Mouse (Mus musculus) activated CD4-positive, CD25-positive, alpha-beta regulatory T cell, adult 4 months (primary cell): Measurements from ENCODE around the gene AI481877. TPM values are rescaled to one million over a fixed set of nuclear protein-coding genes. Genes with fewer than 3 reads are reported as not detected.
"Not testable (repeated sequence)": the region's sequence is repeated elsewhere in the genome, so short reads cannot be mapped to it uniquely, and the experiment has no call there.

Experiments
- ATAC-seq: one replicate; pipeline ENCODE4 v1.8.0; 2017
- polyA plus RNA-seq, 2 experiments: library from polyadenylated mRNA; unstranded; fragments of 100-300 nt; shearing (Covaris generic); gene quantifications; one replicate each; pipeline ENCODE4 v1.2.1; 2017

AI481877 gene
- polyA plus RNA-seq = not detected

DNA sequence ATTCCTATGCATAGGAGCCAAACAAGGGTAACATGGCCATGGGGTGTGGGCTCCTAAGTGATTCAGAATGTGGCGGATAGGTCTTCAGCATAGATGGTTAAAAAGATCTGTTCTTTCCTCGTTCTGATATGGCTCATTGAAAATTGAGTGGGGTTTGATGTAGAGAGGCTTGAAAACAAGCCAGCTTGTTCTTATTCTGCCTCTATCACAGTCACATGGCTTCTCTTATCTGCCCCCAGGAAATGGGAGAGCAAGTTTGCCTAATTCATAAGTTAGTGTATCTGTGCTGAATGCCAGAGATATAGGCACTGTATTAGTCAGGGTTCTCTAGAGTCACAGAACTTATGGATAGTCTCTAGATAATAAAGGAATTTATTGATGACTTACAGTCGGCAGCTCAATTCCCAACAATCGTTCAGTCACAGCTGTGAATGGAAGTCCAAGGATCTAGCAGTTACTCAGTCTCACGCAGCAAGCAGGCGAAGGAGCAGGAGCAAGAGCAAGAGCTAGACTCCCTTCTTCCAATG, at the start of gene AI481877:
TSS of gene AI481877 (minus strand) at position 477 of the 527 bp plus-strand sequence.
- not testable (repeated sequence) for ATAC-seq

DNA sequence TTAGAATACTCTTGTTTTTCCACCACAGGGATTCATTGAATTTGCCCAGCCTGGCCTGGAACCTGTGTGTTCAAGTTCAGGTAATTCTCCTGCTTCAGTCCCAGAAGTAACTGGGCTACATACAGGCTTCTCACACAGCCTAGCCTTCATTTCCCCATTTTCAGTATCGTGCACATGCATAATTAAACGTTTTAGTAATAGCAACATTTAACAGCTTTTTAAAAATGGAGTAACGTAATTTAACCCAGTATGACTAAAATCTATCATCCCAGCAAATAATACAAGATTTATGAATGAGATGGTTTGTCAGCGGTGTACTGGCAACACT, 49.7 kb upstream of the AI481877 start:
- no peak for ATAC-seq

DNA sequence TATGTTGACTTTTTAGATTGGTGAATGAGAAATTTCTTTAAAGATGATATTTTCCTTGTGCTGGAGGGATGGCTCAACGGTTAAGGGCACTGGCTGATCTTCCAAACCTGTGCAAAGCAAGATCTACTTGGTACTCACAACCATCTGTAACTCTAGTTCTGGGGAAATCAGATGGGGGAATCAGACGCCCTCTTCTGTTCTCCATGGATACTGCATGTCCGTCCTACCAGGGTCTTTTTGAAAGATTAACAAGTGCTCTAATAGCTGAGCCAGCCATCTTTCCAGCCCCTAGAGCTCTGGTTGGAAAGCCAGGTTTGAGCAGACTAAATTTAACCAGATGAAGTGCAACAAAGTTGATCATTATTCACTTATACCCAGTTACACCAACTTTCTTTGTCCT, 48.5 kb upstream of the AI481877 start:
- ATAC-seq = no peak

DNA sequence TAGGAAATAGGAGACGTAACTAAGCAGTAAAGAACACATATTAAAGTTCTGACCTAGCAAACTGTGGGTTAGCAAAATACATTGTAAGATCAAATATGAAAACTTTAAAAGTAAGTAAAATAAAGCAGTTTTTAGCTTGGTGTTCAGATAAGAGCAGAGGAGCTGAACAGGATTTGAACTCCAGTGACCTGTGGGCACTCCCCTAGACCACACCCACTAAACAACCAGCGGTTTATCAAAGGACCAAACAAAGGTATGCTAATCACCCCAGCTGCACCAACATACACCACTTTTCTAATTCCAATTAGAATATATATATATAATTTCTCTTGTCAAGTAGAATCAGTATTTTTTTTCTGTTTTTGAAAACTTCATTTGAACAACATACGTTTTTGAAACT, 46.9 kb upstream of the AI481877 start:
- ATAC-seq = no peak

DNA sequence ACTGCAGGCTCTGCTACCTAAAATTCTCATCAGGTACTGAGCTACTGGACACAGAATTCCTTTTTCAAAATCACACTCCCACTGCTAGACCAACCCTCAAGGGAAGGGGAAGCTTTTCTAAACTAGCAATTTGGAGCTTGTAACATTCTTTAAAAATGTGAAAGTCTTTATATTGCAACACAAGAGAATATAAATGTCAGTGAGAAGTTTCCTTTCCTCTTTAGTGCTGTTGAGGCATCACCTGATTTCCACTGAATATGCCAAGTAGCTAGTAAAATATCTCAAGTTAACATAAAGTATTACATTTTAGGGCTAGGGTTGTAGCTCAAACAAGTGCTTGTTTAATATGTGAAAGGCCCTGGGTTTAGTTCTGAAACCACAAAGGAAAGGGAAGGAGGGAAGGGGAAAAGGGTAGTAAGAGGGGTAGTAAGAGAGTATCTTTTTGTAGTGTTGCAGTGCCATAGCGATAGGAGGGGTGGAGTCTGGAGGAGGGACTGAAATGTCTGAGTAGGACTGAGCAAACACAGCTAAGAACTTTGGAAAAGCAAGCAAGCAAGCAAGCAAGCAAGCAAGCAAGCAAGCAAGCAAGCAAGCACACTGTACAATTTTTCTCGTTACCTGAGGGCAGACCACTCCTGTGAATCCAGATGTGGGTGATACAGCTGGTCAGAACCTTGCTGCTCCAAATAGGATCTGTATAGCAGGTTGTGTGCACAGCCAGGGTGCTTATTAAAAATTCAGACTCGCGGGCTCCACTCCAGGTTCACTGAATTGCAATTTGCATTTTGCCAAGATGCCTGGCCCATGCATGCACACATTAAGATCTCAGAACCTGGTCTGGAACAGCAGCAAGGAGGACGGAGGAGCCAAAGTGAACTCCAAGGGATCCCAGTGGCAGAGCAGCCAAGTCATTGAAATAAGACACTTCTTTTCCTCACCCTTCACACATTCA, 42.8 kb upstream of the AI481877 start:
- no peak for ATAC-seq

DNA sequence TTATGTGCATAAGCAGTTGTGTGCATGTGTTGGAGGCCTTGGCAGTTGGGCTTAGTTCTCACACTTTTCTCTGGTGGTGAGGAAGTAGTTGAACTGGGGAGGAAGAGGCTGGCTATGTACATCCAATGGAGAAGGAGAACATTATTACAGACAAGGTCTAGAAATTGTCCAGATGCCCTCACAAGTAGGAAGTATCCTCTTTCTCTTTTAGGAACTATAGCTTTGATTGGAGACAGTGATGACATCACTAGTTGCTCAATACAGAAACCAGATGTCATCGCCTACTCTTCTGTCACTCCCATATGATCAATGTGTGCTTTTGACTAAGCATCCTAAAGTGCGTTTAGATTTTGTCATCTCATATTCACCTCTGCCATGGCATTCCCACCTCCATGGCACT, 38.8 kb upstream of the AI481877 start:
- no peak for ATAC-seq

DNA sequence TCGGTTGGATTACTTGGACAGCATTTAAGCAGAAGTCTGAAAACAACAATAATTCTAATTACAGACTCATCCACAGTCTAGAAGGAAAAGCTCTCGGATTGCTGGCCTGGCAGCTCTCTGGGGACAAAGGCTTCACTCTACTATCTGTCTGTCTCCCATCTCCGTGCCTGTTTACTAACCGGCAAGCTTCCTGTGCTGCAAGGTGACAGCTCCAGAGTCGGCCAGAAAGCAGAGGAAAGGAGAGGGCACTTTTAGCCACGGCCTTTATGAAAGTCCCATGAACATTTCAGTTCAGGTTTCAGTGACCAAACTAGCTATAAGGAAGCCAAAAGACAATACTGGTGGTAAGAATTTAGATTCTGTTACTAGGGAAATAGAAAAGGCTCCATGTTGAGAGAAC, 37.1 kb upstream of the AI481877 start:
- no peak for ATAC-seq

DNA sequence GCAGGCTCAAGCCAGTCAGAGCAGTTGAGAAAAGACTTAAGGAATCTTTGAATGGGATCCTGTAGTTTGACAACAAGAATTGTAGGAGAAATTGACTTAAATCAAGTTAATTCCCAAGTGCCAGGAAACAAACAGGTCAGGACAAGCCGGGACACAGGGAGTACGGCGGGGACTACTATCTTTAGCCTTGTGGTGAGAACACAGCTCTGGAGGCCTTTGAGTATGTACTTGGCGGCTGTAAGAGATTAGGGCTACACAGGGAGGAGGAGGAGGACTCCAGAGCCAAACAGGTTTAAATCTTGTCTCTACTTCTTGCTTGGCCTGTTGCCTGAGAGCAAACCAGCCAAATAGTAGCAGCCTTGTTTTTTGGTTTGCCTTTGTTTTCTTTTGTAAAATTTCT, 36.2 kb upstream of the AI481877 start:
- ATAC-seq = no peak

DNA sequence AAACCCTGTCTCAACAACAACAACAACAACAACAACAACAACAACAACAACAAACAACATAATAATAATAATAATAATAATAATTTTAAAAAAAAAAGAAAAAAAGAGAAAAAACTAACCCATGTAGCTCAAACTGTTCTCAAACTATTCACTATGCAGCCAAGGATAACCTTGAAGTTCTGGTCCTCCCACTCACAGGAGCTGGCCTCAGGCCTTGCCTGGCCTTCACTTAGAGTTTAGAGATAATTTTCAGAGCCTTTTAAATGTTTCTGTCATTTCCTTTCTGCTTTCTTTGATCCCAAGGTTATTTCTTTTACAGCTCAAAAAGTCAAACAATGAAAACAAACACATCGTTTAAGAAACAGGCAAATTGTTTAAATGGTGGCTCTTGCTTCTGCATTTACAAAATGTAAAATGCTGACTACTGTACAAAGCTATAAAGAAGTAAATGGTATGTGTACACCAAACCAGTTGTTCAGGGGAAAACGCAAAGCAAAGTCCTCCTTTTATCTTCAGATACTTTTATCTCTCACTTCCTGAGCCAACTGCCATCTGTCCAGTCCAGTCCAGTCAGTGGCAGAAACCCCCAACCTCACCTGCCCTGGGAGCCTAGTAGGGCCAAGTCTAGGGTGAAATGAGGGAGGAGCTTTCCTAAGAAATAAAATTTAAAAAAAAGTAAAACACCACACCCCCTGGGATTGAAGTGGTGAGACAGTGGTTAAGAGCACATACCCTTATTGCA, 34.6 kb upstream of the AI481877 start:
- ATAC-seq = no peak

DNA sequence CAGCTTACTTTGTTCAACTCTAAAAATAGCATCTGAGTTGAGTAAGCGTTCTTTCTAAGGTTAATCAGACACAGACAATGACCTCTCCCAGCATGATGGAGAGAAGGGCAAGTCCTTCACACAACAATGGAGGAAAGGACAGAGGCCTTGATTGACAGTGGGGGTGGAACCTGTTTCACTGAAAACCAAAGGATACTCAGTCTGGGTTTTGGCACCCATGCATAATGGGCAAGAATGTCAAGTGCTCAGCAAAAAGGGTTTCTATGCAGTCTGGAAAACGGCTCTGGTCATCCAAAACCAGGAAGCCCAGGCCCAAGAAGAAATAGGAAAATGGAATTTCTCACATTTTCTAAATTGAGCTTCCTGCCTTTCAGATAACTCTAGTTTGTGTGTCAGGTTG, 33.8 kb upstream of the AI481877 start:
- ATAC-seq = no peak

DNA sequence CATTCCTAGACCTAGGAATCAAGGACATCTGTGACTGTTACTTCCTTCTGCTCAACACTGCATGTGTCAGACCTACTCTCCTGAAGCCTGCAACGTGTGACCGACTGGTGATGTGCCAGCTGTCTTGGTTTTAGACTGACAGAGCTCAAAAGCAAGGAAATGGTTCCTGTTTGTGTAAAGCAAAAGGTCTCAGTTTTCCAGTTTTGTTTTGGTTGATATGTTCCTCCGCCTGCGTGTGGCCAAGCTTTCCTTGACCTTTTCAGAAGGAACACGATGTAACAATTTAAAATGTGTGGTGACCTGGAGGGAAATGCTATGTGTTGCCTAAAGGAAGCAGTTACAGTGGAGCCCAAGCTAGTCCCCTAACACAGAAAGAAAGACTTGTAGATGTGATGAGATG, 31.2 kb upstream of the AI481877 start:
- no peak for ATAC-seq

DNA sequence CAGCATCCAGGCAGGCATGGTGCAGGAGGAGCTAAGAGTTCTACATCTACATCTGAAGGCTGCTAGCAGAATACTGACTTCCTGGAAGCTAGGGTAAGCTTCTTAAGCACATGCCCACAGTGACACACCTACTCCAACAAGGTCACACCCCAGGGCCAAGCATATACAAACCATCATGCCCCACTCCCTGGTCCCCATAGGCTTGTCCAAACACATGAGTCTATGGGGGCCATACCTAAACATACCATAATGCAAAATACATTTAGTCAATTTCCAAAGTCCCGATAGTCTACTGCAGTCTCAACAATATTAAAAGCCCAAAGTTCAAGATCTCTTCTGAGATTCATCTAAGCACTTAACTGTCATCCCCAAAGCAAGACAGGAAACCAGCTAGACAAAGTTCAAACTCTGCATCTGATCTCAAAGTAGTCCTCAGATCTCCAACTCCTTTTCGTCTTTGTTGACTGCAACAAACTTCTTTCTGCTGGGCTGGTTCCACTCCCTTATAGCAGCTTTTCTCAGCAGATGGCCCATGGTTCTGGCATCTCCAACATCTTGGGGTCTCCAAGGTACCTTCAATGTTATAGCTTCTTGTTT, 28.6 kb upstream of the AI481877 start:
- peak; percentile 82 for ATAC-seq

DNA sequence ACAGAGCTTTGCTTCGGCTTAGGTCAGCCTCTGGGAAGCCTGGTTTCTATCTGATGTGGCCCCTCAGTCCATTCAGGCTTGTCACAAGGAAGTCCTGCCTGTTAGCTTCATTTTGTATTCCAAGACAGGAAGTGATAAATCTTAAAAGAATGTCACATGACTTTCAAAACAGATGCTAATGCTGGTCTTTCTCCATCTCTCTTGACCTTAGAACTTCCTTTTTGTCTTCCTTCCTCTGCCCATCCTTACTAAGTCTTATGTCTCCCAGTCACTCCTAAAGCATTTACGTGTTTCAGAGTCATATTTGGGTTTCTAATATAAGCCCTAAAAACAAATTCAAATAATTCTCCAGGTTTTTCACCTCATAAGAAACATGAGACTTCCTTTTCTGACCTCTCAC, 25.3 kb upstream of the AI481877 start:
- ATAC-seq = no peak

DNA sequence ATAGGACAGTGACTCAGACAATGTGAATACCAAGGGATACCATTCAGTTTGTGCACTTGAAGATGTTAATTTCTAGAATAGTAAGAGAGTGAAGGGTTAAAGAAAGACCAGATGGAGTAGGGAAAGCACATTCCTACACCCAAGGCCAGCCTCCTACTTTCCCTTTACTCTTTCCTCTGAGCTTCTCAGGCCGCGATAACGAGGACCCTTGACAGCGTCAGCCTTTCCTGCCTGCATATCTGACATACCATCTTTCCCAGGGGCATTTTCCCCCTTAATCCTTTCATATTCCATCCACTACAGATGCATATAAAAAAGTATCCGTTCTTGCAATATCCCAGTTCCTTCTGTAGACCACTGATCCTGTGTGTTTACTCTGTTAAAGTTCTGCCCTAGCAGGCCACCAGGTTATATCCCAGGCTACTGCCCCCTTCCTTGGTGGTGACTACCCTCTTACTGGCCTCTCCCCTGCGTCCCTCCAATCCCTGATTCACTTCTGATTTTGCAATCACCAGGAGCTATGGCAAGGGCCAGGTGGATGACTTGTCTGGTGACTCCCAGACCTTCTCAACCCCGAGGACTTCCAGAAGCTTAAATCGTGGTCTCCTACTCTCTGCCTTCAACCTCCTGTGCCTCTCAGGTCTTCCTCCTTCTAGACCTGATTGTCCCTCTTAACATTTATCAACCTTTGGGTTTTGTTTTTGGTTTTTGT, 22.3 kb upstream of the AI481877 start:
- ATAC-seq = no peak

DNA sequence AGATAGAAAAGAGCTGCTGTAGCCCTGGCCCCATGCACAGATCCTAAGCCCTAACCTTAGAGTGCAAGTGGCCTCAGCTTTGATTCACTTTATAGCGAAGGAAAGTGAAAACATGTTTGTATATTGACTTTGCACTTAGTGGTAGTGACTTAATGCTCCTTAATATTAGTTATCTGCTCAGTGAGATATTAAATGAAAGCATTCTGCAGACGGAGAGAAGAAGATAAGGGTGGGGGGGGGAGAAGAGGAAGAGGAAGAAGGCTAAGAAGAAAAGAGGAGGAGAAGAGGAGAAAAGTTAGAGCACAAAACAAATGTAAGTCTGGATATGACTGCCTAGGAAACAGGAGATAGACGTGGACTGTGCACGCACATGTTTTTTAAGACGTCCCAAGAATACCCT, 21.5 kb upstream of the AI481877 start:
- no peak for ATAC-seq

DNA sequence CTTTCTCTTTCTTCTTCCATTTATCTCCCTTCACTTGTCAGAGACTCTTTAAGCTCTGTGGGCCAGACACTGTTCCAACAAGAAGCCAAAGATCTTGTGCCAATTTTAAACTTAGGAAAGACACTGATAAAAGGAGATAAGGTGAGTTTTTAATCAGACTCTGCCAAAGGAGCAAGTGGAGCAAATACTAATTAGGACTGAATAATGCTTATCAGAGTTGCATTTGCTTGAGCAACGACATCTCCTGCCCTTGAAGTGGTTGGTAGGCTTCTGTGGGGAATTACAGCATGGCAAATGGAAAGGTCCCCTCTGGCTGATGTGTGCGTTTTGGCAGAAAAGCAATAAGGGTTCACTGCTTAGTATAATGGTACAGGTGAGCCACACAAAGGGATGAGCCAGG, 18.9 kb upstream of the AI481877 start:
- no peak for ATAC-seq

DNA sequence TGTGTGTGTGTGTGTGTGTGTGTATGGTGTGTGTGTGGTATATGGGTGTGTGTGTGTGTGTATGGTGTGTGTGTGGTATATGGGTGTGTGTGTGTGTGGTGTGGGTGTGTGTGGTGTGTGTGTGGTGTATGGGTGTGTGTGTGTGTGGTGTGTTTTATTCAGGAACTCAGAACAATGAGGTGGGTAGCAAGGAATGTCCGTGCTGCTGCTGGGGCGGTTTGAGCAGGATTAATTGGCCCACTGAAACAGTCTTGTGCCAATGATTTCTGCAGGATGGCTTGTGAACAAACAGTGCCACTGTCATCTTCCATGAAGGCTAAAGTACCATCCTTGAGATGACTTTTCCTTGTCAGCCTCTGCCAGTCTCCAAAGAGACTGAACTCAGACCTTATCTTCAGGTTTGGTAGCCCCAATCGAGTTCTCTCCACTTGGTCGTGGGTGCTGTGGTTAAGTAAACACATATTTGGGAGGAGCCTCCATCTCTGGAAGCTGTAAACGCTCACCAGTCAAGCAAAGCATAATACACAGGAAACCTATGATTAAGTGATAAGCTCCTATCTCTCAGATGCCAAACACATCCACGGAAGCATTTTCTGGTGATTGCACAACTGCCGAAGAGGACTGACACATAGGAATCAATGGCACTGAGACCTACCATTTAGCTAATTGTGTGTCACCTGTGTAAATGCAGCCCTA, 18.3 kb upstream of the AI481877 start:
- no peak for ATAC-seq

DNA sequence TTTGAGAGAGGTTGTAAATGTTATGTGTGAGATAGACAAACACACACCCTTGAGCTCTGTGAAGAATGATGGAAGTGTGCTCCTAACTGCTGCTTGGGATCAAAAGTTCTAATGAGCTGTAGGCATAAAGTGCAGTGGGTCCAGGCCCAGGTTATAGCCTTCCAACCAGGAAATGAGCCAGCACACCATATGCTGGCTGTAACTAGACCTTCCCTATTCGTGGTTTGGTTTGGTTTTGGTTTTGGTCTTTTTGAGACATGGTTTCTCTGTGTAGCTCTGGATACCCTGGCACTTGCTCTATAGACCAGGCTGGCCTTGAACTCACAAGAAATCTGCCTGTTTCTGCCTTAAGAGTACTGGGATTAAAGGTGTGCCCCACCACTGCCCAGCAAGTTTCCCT, 13.2 kb upstream of the AI481877 start:
- no peak for ATAC-seq

DNA sequence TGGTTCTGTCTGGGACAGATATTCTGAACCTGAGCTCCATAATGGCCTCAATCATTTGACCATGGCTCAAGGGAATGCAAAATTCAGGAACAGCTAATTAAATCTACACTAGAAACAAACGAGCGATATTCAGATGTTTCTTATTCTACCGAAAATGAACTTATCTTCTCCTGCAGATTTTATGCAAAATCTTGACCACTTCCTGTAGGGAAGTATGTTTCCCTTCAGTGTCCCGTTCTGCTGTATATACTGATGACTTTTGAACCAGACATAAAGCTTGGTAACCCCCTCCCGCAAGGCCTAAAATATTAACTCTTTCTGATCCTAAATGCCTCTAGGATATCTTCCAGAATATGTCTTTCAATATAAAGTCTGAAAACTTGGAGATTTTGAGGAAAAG, 12.1 kb upstream of the AI481877 start:
- ATAC-seq = no peak

DNA sequence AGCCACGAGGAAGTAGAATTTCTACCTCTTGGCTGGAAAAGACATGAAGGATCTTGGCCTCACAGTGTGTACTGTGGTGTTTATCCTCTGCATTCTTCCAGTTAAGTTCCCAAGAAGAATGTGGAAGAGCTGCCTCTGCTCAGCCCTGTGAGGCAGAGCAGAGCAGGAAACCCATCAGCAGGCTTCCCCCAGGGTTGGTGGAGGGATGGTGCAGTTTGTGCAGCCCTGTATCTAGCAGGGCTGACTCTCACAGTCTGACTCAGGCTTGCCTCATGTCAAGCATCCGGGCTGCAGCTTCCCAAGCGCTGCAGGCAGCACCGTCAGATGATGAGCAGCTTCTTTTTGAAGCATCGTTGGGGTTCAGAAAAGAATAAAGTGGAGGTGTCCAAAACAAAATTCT, 10.3 kb upstream of the AI481877 start:
- no peak for ATAC-seq

DNA sequence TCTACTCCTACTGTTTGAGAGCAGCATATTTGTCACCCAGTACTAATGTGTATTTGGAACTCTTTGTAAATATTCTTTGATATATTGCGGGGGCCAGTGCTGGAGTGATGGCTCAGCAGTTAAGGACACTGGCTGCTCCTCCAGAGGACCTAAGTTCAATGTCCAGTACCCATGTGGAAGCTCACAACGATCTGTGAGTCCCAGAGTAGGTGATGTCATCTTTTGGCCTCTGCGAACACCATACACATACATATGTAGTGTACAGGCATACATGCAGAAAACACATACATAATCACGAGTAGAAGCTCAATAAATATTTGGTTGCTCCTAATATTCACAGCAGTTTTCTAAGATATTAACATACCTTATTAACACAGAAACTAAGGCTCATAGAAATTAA, 9.8 kb downstream of the AI481877 start:
- no peak for ATAC-seq

DNA sequence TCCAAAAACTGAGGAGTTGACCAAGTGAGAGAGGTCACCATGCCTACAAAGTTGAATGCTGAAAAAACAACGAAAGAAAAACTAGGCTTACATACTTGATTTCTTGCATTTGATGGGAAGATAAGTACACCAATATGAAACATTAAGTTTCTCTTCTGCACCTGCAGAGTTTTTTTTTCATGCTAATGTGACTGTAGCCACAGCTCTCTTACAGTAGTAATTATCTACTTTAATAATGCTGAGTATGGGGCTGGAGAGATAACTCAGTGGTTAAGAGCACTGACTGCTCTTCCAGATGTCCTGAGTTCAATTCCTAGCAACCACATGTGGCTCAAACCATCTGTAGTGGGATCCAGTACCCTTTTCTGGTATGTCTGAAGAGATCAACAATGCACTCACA, 13.7 kb downstream of the AI481877 start:
- ATAC-seq = no peak
